Mouse (Mus musculus) left cerebral cortex, postnatal 14 days (tissue): ENCODE measurements around the gene Tstd2. TPM values are rescaled to one million over a fixed set of nuclear protein-coding genes. Genes with fewer than 3 reads are reported as not detected.

Source experiments
- total RNA-seq, 2 experiments: library from RNA; stranded (reverse); gene quantifications; 2 replicates each; pipeline ENCODE4 v1.2.3; 2021

The Tstd2 gene
- total RNA-seq, 2 experiments from 2014 or later = 12.9 to 18.1 TPM

Other genes with a start within 250 kb of the Tstd2 start
- under 1 TPM in 1 of 2 experiments, not detected in 1; 0.13 TPM for gene Ccdc180, start 248.4 kb downstream of the Tstd2 start, total RNA-seq
- gene Tdrd7, start 173.4 kb downstream of the Tstd2 start, total RNA-seq = 10 to 100 TPM; 20.7 to 20.9 TPM
- 10 to 100 TPM; 23.6 to 25.1 TPM for gene Tmod1, start 99.8 kb downstream of the Tstd2 start, total RNA-seq
- 10 to 100 TPM; 48.8 to 53.2 TPM for gene Ncbp1, start 81 bp downstream of the Tstd2 start, total RNA-seq
- gene Xpa, start 57.6 kb upstream of the Tstd2 start, total RNA-seq = 10 to 100 TPM; 11.5 to 11.8 TPM
- gene Foxe1, start 204.9 kb upstream of the Tstd2 start, total RNA-seq = not detected